Mouse (Mus musculus): ENCODE measurements at regions not wholly inside any gene's neighbourhood (a gene's known extent, or its start where the extent isn't known, plus 50 kb on each side); places are given as distances from the start of the nearest gene placed in this dataset.

- DNase-seq (ENCODE audit: low spot score in 2 of 2) = no peak
These were observed 53.1 kb upstream of the Lbx1 start for GRCm38 (mm10) chr19:45288722-45289121.

- no peak for DNase-seq (ENCODE audit: low spot score in 2 of 2)
These were observed 62.2 kb upstream of the Lbx1 start for GRCm38 (mm10) chr19:45297812-45298211.

- no peak for DNase-seq (ENCODE audit: low spot score in 2 of 2)
These were observed 63.7 kb upstream of the Lbx1 start for GRCm38 (mm10) chr19:45299341-45299740.

- DNase-seq (ENCODE audit: low spot score in 2 of 2) = no peak
These were observed 63.8 kb upstream of the Btrc start for GRCm38 (mm10) chr19:45299768-45300167.

GRCm38 (mm10) chr19:45300691-45301431 lies 62.7 kb upstream of the Btrc start:
- DNase-seq (ENCODE audit: low spot score in 2 of 2) = no peak

GRCm38 (mm10) chr19:45301432-45301732 lies 62.2 kb upstream of the Btrc start:
- DNase-seq (ENCODE audit: low spot score in 2 of 2) = no peak

- peak; percentile 80 for DNase-seq (ENCODE audit: low spot score in 2 of 2)
These were observed 61.6 kb upstream of the Btrc start for GRCm38 (mm10) chr19:45301733-45302547.

GRCm38 (mm10) chr19:45302548-45303241 lies 60.8 kb upstream of the Btrc start:
- peak in 1 of 2 experiments; percentile 39 for DNase-seq (ENCODE audit: low spot score in 2 of 2)

GRCm38 (mm10) chr19:45304538-45304937 lies 59.0 kb upstream of the Btrc start:
- peak in 1 of 2 experiments; percentile 76 for DNase-seq (ENCODE audit: low spot score in 2 of 2)

- no peak for DNase-seq (ENCODE audit: low spot score in 2 of 2)
These were observed 55.9 kb upstream of the Btrc start for GRCm38 (mm10) chr19:45307299-45308275.

GRCm38 (mm10) chr19:45308676-45309275 lies 54.8 kb upstream of the Btrc start:
- peak in 1 of 2 experiments; percentile 58 for DNase-seq (ENCODE audit: low spot score in 2 of 2)

- DNase-seq (ENCODE audit: low spot score in 2 of 2) = no peak
These were observed 53.1 kb upstream of the Btrc start for GRCm38 (mm10) chr19:45310291-45310881.

- DNase-seq (ENCODE audit: low spot score in 2 of 2) = peak in 1 of 2 experiments; percentile 64
These were observed 52.5 kb upstream of the Btrc start for GRCm38 (mm10) chr19:45310944-45311603.

- no peak for DNase-seq (ENCODE audit: low spot score in 2 of 2)
These were observed 51.5 kb upstream of the Btrc start for GRCm38 (mm10) chr19:45311831-45312537.

- no peak for DNase-seq (ENCODE audit: low spot score in 2 of 2)
These were observed 50.7 kb upstream of the Btrc start for GRCm38 (mm10) chr19:45312713-45313365.

Measured in right cerebral cortex, adult 2 months (tissue).